Mouse (Mus musculus): ENCODE results near the gene Urb1. TPM values are rescaled to one million over a fixed set of nuclear protein-coding genes. Genes with fewer than 3 reads are reported as not detected.

The Urb1 gene
- polyA plus RNA-seq, 1 experiment from 2014 or later, result 11.6 TPM

DNA sequence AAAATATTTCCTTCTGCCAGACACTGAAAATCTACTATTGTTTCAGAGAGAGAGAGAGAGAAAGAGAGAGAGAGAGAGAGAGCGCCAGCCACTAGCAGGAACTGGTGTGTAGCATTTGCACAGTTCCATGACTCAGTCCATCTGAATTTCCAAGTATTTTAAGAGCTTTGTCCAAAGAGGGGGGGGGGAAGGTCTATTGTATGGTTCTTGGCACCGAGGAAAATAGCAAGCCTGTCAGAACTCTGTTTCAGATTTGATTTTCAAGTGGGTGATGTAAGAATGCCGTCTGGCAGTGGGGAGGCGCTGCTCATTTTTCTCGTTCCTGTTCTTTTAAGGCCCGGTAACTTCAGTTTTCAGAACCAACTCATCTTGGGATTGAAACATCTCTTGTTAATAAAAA lies 34.8 kb upstream of the Urb1 start:
- Histone ChIP-seq H3K36me3 (ENCODE audit: control insufficient read depth, insufficient read depth, low read length) (no peaks in the 10 kb centered on the region), H3K4me1 (ENCODE audit: control insufficient read depth, insufficient read depth, low read length) (peaks cover 17% of the 10 kb centered on the region), H3K27me3 (ENCODE audit: control insufficient read depth, insufficient read depth, low read length) (no peaks in the 10 kb centered on the region), H3K9me3 (ENCODE audit: control insufficient read depth, low read length) (no peaks in the 10 kb centered on the region), H3K4me2 (ENCODE audit: low read length) (no peak overlapping the region), H3K9ac (replicated peaks; ENCODE audit: low read length) (no peak overlapping the region), H3K27ac (replicated peaks; ENCODE audit: low read depth, low read length) (0 out of 2 replicates have a peak overlapping the region, but pooled peaks have one; percentile 15), H3K4me3 (replicated peaks; ENCODE audit: low read depth, low read length) (no peak overlapping the region)
- 44% methylated on average over 6 of the region's 6 CpGs for WGBS
- DNase-seq (peak; percentile 50), ATAC-seq (ENCODE audit: low FRiP score, low TSS enrichment) (no peak)

DNA sequence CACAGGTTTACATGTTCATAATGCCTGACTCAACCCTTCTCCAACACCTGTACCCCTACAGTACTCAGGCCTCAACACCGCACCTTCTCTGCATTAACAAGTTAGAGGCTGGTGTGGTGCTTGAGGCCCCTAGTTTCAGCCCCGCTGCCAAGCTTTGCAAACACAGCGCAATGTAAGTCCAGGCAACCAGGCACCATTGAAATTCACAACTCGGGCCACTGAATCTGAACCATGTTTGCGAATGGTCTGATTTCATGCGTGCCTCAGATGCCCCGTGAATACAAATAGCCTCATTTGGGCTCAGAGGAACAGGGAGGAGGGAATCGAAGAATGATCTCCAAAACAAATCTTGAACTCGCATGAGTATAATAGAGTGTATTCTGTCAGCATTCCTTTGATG lies 32.0 kb upstream of the Urb1 start:
- peak overlapping the region; percentile 16 for H3K4me2 ChIP-seq (ENCODE audit: low read length)
- peak overlapping the region; percentile 39 for H3K27ac ChIP-seq (replicated peaks; ENCODE audit: low read depth, low read length)
- H3K4me3 ChIP-seq (replicated peaks; ENCODE audit: low read depth, low read length), result no peak overlapping the region
- DNase-seq (peak; percentile 71), ATAC-seq (ENCODE audit: low FRiP score, low TSS enrichment) (peak; percentile 31; the same call in 1 of the 2 replicates)
- H3K9me3 ChIP-seq (ENCODE audit: control insufficient read depth, low read length), result no peaks in the 10 kb centered on the region
- H3K9ac ChIP-seq (replicated peaks; ENCODE audit: low read length), result no peak overlapping the region
- no peaks in the 10 kb centered on the region for H3K27me3 ChIP-seq (ENCODE audit: control insufficient read depth, insufficient read depth, low read length)
- WGBS, result 12% methylated on average over 9 of the region's 9 CpGs
- H3K36me3 ChIP-seq (ENCODE audit: control insufficient read depth, insufficient read depth, low read length), result no peaks in the 10 kb centered on the region
- peaks cover 17% of the 10 kb centered on the region for H3K4me1 ChIP-seq (ENCODE audit: control insufficient read depth, insufficient read depth, low read length)

DNA sequence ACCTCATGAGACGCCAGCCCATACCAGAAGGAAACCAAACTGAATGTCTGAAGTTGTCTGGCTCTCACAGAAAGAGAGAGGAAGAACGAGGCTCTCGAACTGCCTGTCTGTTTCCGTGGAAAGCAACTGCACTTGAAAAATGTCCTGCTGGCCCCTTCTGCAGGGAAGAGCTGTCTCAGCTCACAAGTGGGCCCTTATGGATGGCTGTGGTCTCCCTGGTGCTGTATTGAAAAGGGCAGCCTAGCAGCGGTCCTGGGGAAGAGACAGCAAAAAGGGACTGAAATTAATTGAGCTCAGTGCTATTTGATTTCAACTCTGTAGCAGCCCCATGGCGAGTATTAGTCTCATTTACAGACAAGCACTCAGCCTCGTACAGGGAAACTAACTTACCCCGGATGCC lies 27.2 kb upstream of the Urb1 start:
- Histone ChIP-seq H3K9ac (replicated peaks; ENCODE audit: low read length) (no peak overlapping the region), H3K27me3 (ENCODE audit: control insufficient read depth, insufficient read depth, low read length) (peaks cover under 1% of the 10 kb centered on the region; the same call in 1 of the 2 replicates), H3K4me1 (ENCODE audit: control insufficient read depth, insufficient read depth, low read length) (peaks cover 20% of the 10 kb centered on the region), H3K4me2 (ENCODE audit: low read length) (no peak overlapping the region), H3K9me3 (ENCODE audit: control insufficient read depth, low read length) (no peaks in the 10 kb centered on the region), H3K36me3 (ENCODE audit: control insufficient read depth, insufficient read depth, low read length) (no peaks in the 10 kb centered on the region), H3K4me3 (replicated peaks; ENCODE audit: low read depth, low read length) (no peak overlapping the region), H3K27ac (replicated peaks; ENCODE audit: low read depth, low read length) (no peak overlapping the region)
- WGBS, result 77% methylated on average over 8 of the region's 8 CpGs
- ATAC-seq (ENCODE audit: low FRiP score, low TSS enrichment) (no peak), DNase-seq (no peak)

DNA sequence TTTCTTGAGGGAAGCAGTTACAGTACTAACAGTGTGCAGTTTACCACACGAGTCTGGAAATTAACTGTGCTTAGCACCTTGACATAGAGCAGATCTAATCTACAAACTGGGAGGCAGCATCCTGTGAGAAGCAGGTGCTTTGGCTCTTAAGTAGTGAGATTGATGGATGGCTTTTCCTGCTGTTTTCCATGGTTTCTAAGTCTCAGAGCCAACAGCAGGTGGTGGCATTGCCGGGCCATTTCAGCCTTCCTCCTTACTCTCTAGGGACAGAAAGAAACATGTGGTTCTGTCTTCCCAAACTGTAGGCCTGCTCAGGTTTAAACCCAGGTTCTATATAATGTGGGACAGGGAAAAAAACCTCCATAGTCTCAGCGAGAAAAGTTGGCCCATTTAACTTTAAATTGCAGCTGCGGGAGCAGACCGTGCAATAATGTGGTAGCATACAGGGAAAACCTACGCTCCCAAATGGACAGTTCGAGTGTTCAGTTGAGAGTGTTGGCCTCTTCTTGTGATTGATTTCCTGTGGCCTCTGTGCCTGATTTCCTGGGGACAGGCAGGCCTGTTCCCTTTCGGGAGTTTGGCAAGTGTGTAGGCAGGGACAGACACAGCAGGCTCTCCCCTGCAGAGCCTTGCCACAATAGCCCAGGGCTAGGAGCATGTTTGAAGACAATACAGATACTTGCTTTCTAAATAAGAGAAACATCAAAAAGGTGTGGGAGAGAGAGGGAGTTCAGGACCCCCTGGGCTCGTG lies 23.0 kb upstream of the Urb1 start:
- Histone ChIP-seq H3K27ac (replicated peaks; ENCODE audit: low read depth, low read length) (no peak overlapping the region), H3K27me3 (ENCODE audit: control insufficient read depth, insufficient read depth, low read length) (peaks cover 27% of the 10 kb centered on the region), H3K4me1 (ENCODE audit: control insufficient read depth, insufficient read depth, low read length) (peaks cover 20% of the 10 kb centered on the region), H3K4me2 (ENCODE audit: low read length) (peak overlapping the region; percentile 7; the same call in 1 of the 2 replicates), H3K9me3 (ENCODE audit: control insufficient read depth, low read length) (no peaks in the 10 kb centered on the region), H3K4me3 (replicated peaks; ENCODE audit: low read depth, low read length) (no peak overlapping the region), H3K9ac (replicated peaks; ENCODE audit: low read length) (no peak overlapping the region), H3K36me3 (ENCODE audit: control insufficient read depth, insufficient read depth, low read length) (no peaks in the 10 kb centered on the region)
- ATAC-seq (ENCODE audit: low FRiP score, low TSS enrichment) (no peak), DNase-seq (peak; percentile 38)
- WGBS, result 30% methylated on average over 9 of the region's 9 CpGs

DNA sequence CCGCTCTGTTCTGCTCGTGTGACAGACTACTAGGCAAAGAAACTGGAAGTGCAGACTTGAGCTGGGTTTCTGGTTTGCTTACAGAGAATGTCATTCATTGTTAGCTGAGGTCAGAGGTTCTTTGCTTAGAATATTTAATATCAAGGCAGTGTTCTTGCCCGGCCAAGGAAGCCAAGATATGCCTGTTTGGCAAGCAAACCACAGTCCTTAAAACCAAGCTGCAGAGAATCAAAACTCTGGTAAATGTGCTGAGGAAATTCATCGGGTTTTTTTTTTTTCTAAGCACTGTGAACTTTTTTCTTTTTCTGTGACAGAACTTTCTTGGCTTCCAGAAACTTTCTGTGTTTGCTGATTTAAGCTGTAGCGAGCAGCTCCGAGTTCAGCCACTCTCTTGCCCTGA lies 22.3 kb upstream of the Urb1 start:
- WGBS, result 44% methylated on average over 6 of the region's 6 CpGs
- no peak overlapping the region for H3K4me3 ChIP-seq (replicated peaks; ENCODE audit: low read depth, low read length)
- no peaks in the 10 kb centered on the region for H3K9me3 ChIP-seq (ENCODE audit: control insufficient read depth, low read length)
- H3K4me2 ChIP-seq (ENCODE audit: low read length), result peak overlapping the region; percentile 15; the same call in 1 of the 2 replicates
- H3K9ac ChIP-seq (replicated peaks; ENCODE audit: low read length), result no peak overlapping the region
- H3K27ac ChIP-seq (replicated peaks; ENCODE audit: low read depth, low read length), result no peak overlapping the region
- peaks cover 20% of the 10 kb centered on the region for H3K4me1 ChIP-seq (ENCODE audit: control insufficient read depth, insufficient read depth, low read length)
- ATAC-seq (ENCODE audit: low FRiP score, low TSS enrichment) (no peak), DNase-seq (no peak)
- H3K27me3 ChIP-seq (ENCODE audit: control insufficient read depth, insufficient read depth, low read length), result peaks cover 27% of the 10 kb centered on the region
- no peaks in the 10 kb centered on the region for H3K36me3 ChIP-seq (ENCODE audit: control insufficient read depth, insufficient read depth, low read length)

DNA sequence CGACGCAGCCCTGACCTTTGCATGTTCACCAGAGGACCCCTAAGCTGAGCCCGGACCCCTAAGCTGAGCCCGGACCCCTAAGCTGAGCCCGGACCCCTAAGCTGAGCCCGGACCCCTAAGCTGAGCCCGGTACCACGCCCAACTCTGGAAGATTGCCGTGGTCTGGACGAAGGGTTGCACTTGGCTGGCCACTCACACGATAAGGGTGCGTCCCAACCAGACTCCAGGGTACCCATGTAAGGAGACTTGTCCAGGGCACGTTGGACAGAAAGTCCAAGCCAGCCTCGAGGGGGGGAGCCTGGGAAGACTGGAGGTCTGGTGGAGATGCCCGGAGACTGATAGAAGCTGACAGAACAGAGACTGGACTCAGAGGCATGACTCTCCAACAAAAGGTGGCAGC lies 21.5 kb upstream of the Urb1 start:
- no peaks in the 10 kb centered on the region for H3K9me3 ChIP-seq (ENCODE audit: control insufficient read depth, low read length)
- WGBS, result 20% methylated on average over 15 of the region's 15 CpGs
- DNase-seq (no peak), ATAC-seq (ENCODE audit: low FRiP score, low TSS enrichment) (no peak)
- H3K27me3 ChIP-seq (ENCODE audit: control insufficient read depth, insufficient read depth, low read length), result peaks cover 27% of the 10 kb centered on the region
- no peak overlapping the region for H3K9ac ChIP-seq (replicated peaks; ENCODE audit: low read length)
- peak overlapping the region; percentile 99 for H3K4me2 ChIP-seq (ENCODE audit: low read length)
- H3K36me3 ChIP-seq (ENCODE audit: control insufficient read depth, insufficient read depth, low read length), result no peaks in the 10 kb centered on the region
- peak overlapping the region; percentile 53 for H3K4me3 ChIP-seq (replicated peaks; ENCODE audit: low read depth, low read length)
- peaks cover 20% of the 10 kb centered on the region for H3K4me1 ChIP-seq (ENCODE audit: control insufficient read depth, insufficient read depth, low read length)
- no peak overlapping the region for H3K27ac ChIP-seq (replicated peaks; ENCODE audit: low read depth, low read length)

DNA sequence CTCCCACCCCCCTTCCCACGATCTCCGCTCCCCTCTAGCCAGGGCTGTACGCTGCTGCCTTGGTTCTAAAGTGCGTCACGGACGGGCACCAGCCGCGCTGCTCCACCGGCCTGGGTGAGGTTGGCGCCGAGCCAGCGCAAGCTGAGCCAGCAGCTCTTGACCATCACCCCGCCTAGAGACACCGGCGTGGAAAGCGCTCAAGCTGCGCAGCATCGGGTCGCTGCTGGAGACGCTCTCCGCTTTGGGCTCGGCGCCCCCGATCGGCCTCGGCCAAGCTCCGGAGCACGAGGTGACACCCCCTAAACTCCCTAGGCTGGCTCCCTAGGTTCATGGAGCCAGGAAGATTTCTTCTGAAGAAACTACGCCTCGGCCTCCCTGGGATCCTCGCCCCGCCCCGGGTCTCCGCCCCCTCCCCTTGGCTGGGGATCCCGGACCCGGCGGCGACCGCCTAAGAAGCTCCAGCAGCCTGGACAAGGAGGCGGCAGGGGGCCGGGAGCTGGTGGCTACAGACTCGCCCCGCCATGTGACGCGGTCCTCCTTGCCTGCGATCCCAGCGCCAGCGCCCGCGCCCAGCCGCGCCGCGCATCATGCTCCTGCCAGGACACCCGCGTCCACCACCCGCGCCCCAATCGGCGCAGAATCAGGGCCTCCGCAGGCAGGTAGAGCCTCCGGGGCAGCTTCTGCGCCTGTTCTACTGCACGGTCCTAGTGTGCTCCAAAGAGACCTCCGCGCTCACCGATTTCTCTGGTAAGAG lies 20.6 kb upstream of the Urb1 start:
- no peaks in the 10 kb centered on the region for H3K36me3 ChIP-seq (ENCODE audit: control insufficient read depth, insufficient read depth, low read length)
- peak; percentile 61 for ATAC-seq (ENCODE audit: low FRiP score, low TSS enrichment)
- H3K4me2 ChIP-seq (ENCODE audit: low read length), result peak overlapping the region; percentile 99
- H3K9me3 ChIP-seq (ENCODE audit: control insufficient read depth, low read length), result no peaks in the 10 kb centered on the region
- peaks cover 20% of the 10 kb centered on the region for H3K4me1 ChIP-seq (ENCODE audit: control insufficient read depth, insufficient read depth, low read length)
- WGBS, result under 1% methylated on average over 67 of the region's 67 CpGs
- H3K9ac ChIP-seq (replicated peaks; ENCODE audit: low read length), result peak overlapping the region; percentile 53
- no peak overlapping the region for H3K27ac ChIP-seq (replicated peaks; ENCODE audit: low read depth, low read length)
- peak overlapping the region; percentile 53 for H3K4me3 ChIP-seq (replicated peaks; ENCODE audit: low read depth, low read length)
- peaks cover 27% of the 10 kb centered on the region for H3K27me3 ChIP-seq (ENCODE audit: control insufficient read depth, insufficient read depth, low read length)
- DNase-seq, result peak; percentile 79

DNA sequence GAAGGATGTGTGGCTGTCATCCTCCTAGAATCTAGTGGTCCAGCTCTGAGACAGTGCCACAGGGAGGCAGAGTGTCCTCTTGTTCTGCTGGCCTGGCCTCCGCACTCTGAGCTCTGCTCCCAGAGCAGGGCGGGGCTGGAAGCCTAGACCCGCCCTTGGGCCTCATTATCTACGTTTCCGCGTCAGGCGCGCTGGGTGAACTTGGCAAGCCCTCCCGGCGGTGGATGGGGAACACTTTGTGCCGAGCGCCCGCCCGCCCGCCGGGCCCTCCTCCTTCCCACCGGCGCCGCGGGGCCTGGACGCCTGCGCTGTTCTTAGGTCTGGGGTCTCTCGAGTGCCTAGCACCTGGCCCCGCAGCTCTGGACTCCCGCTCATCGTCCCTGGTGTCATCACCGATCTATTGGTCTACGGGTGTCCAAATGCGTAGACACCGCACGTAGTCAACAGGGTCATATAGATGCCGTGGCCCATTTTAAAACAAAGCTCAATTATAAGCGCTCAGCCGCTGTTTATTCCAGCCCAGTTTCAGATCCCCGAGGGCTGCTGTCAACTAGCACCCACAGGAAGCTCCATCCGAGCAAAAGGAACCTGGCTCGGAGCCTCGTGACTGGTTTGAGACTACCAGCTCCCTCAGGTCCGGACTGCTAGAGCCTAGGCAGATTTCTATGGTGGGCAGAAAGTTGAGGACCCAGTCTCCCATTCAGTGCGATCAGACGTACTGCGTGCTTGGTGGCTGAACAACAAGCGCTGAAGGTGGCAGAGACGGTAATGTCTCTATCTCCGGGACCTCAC lies 19.9 kb upstream of the Urb1 start:
- Histone ChIP-seq H3K27me3 (ENCODE audit: control insufficient read depth, insufficient read depth, low read length) (peaks cover 27% of the 10 kb centered on the region), H3K9me3 (ENCODE audit: control insufficient read depth, low read length) (no peaks in the 10 kb centered on the region), H3K4me3 (replicated peaks; ENCODE audit: low read depth, low read length) (peak overlapping the region; percentile 53), H3K4me2 (ENCODE audit: low read length) (peak overlapping the region; percentile 99), H3K27ac (replicated peaks; ENCODE audit: low read depth, low read length) (no peak overlapping the region), H3K9ac (replicated peaks; ENCODE audit: low read length) (peak overlapping the region; percentile 53), H3K36me3 (ENCODE audit: control insufficient read depth, insufficient read depth, low read length) (no peaks in the 10 kb centered on the region), H3K4me1 (ENCODE audit: control insufficient read depth, insufficient read depth, low read length) (peaks cover 20% of the 10 kb centered on the region)
- DNase-seq, result peak; percentile 81
- WGBS, result 1% methylated on average over 45 of the region's 45 CpGs
- peak; percentile 72 for ATAC-seq (ENCODE audit: low FRiP score, low TSS enrichment)

All from midbrain, embryonic 14.5 days (tissue).